Mouse (Mus musculus): ENCODE measurements at regions not wholly inside any gene's neighbourhood (a gene's known extent, or its start where the extent isn't known, plus 50 kb on each side); places are given as distances from the start of the nearest gene placed in this dataset.
A peak's percentile ranks its signal among the peaks of the same experiment; 100 is the strongest.
"Not testable (repeated sequence)": the region's sequence is repeated elsewhere in the genome, so short reads cannot be mapped to it uniquely, and the experiment has no call there.

- H3K4me1 ChIP-seq (ENCODE audit: insufficient read depth, low read length): no peaks in the 10 kb centered on the region
- H3K36me3 ChIP-seq (ENCODE audit: insufficient read depth, low read length): no peaks in the 10 kb centered on the region
- no peaks in the 10 kb centered on the region for H3K27me3 ChIP-seq (ENCODE audit: insufficient read depth, low read length)
- no peak overlapping the region for H3K4me3 ChIP-seq (ENCODE audit: low read length)
- H3K9ac ChIP-seq (replicated peaks; ENCODE audit: low read length): no peak overlapping the region
- 51% methylated on average over 4 of the region's 4 CpGs for WGBS
- H3K27ac ChIP-seq: no peak overlapping the region
- H3K4me2 ChIP-seq (ENCODE audit: low read depth, low read length): no peak overlapping the region
- TF ChIP-seq CTCF (IDR thresholded peaks at IDR 0.05; ENCODE audit: low read depth): no peak
- DNase-seq (ENCODE audit: low spot score) (peak; percentile 58), ATAC-seq (peak; percentile 83)
- no peaks in the 10 kb centered on the region for H3K9me3 ChIP-seq (ENCODE audit: low read length)
Observed at GRCm38 (mm10) chr12:62631888-62632490, 1109.0 kb downstream of the Lrfn5 start.

GRCm38 (mm10) chr12:62664602-62665001, 1141.7 kb downstream of the Lrfn5 start:
- H3K9me3 ChIP-seq (ENCODE audit: low read length): no peaks in the 10 kb centered on the region; the same call in 1 of the 2 replicates
- H3K27me3 ChIP-seq (ENCODE audit: insufficient read depth, low read length): no peaks in the 10 kb centered on the region
- no peaks in the 10 kb centered on the region for H3K36me3 ChIP-seq (ENCODE audit: insufficient read depth, low read length)
- no peak overlapping the region for H3K27ac ChIP-seq
- ATAC-seq (no peak), DNase-seq (ENCODE audit: low spot score) (no peak)
- no peak overlapping the region for H3K9ac ChIP-seq (replicated peaks; ENCODE audit: low read length)
- TF ChIP-seq CTCF (IDR thresholded peaks at IDR 0.05; ENCODE audit: low read depth): no peak
- H3K4me1 ChIP-seq (ENCODE audit: insufficient read depth, low read length): no peaks in the 10 kb centered on the region
- no peak overlapping the region for H3K4me3 ChIP-seq (ENCODE audit: low read length)
- 55% methylated on average over 1 of the region's 1 CpGs for WGBS
- no peak overlapping the region for H3K4me2 ChIP-seq (ENCODE audit: low read depth, low read length)

- not testable (repeated sequence) for H3K4me2 ChIP-seq (ENCODE audit: low read depth, low read length); H3K27ac ChIP-seq; DNase-seq (ENCODE audit: low spot score); H3K9me3 ChIP-seq (ENCODE audit: low read length); H3K4me1 ChIP-seq (ENCODE audit: insufficient read depth, low read length); H3K27me3 ChIP-seq (ENCODE audit: insufficient read depth, low read length); ATAC-seq; H3K9ac ChIP-seq (replicated peaks; ENCODE audit: low read length); H3K4me3 ChIP-seq (ENCODE audit: low read length); H3K36me3 ChIP-seq (ENCODE audit: insufficient read depth, low read length)
- 65% methylated on average over 1 of the region's 1 CpGs for WGBS
Observed at GRCm38 (mm10) chr12:62707198-62707597, 1184.2 kb downstream of the Lrfn5 start.

Data from hindbrain, postnatal 0 days (tissue).